Mouse (Mus musculus): ENCODE results near the gene Fam207a. TPM values are rescaled to one million over a fixed set of nuclear protein-coding genes. Genes with fewer than 3 reads are reported as not detected.
A peak's percentile ranks its signal among the peaks of the same experiment; 100 is the strongest.

Gene Fam207a
- polyA plus RNA-seq, 3 experiments from 2014 or later = 13.7 to 16.1 (median 15.1) TPM

- no peak for ATAC-seq
Measured at GRCm38 (mm10) chr10:77531026-77532019, 15.7 kb upstream of the Fam207a start.

- peak; percentile 88 for ATAC-seq
Measured at GRCm38 (mm10) chr10:77530140-77530539, 14.6 kb upstream of the Fam207a start, which contains the start of gene Itgb2. TSS of gene Itgb2 (plus strand) at chr10:77530252.

GRCm38 (mm10) chr10:77528634-77529033 lies 13.0 kb upstream of the Fam207a start:
- no peak for ATAC-seq

GRCm38 (mm10) chr10:77526488-77526887 lies 10.9 kb upstream of the Fam207a start:
- ATAC-seq = no peak

- no peak for ATAC-seq
Measured at GRCm38 (mm10) chr10:77523321-77523720, 7.7 kb upstream of the Fam207a start.

GRCm38 (mm10) chr10:77522746-77523145 lies 7.2 kb upstream of the Fam207a start:
- no peak for ATAC-seq

GRCm38 (mm10) chr10:77522021-77522731 lies 6.6 kb upstream of the Fam207a start:
- ATAC-seq = peak; percentile 80

- peak; percentile 62 for ATAC-seq
Measured at GRCm38 (mm10) chr10:77520497-77520896, 4.9 kb upstream of the Fam207a start.

- no peak for ATAC-seq
Measured at GRCm38 (mm10) chr10:77519191-77519590, 3.6 kb upstream of the Fam207a start.

- no peak for ATAC-seq
Measured at GRCm38 (mm10) chr10:77517801-77518200, 2.2 kb upstream of the Fam207a start.

- peak; percentile 15 for ATAC-seq
Measured at GRCm38 (mm10) chr10:77517066-77517620, 1.6 kb upstream of the Fam207a start.

- ATAC-seq = no peak
Measured at GRCm38 (mm10) chr10:77516379-77516951, 880 bp upstream of the Fam207a start.

- ATAC-seq = no peak
Measured at GRCm38 (mm10) chr10:77510225-77510982, 5.2 kb downstream of the Fam207a start.

GRCm38 (mm10) chr10:77509403-77510187 lies 6.0 kb downstream of the Fam207a start:
- peak; percentile 91 for ATAC-seq

GRCm38 (mm10) chr10:77508744-77509143 lies 6.8 kb downstream of the Fam207a start:
- no peak for ATAC-seq

GRCm38 (mm10) chr10:77507779-77508178 lies 7.8 kb downstream of the Fam207a start:
- ATAC-seq = no peak

- ATAC-seq = no peak
Measured at GRCm38 (mm10) chr10:77506961-77507577, 8.5 kb downstream of the Fam207a start.

GRCm38 (mm10) chr10:77506526-77506925 lies 9.1 kb downstream of the Fam207a start:
- ATAC-seq = no peak

GRCm38 (mm10) chr10:77504143-77504542 lies 11.4 kb downstream of the Fam207a start:
- no peak for ATAC-seq

All from inflammation-experienced regulatory T-cells, adult 6 months (primary cell).